Mouse (Mus musculus) midbrain, embryonic 14.5 days (tissue): ENCODE measurements at regions not wholly inside any gene's neighbourhood (a gene's known extent, or its start where the extent isn't known, plus 50 kb on each side); places are given as distances from the start of the nearest gene placed in this dataset.
A peak's percentile ranks its signal among the peaks of the same experiment; 100 is the strongest.

ENCODE experiments used
- ATAC-seq: fragments of 200-750 bp; cut with Nextera tagmentation; 2 replicates; pipeline ENCODE4 v1.8.0; 2017; ENCODE audit warnings: moderate number of reproducible peaks, moderate library complexity; ENCODE audit not compliant: low FRiP score, low TSS enrichment
- DNase-seq: peaks from one replicate; pipeline ENCODE4 v3.0.0-alpha.2; 2015
- H3K27ac ChIP-seq: fragments of 300-500 bp; sonication (generic); replicated peaks from 2 replicates; pipeline ENCODE4 v1.5.1; 2014; ENCODE audit warnings: mild to moderate bottlenecking, low read depth, low read length, moderate library complexity
- H3K27me3 ChIP-seq: fragments of 300-500 bp; sonication (generic); 2 replicates; pipeline ENCODE4 v1.6.1; 2014; ENCODE audit warnings: low read length, control low read depth, mixed read lengths; ENCODE audit not compliant: control insufficient read depth, insufficient read depth
- H3K36me3 ChIP-seq: fragments of 300-500 bp; sonication (generic); 2 replicates; pipeline ENCODE4 v1.6.1; 2014; ENCODE audit warnings: low read length, control low read depth; ENCODE audit not compliant: control insufficient read depth, insufficient read depth
- H3K4me1 ChIP-seq: fragments of 300-500 bp; sonication (generic); 2 replicates; pipeline ENCODE4 v1.6.1; 2014; ENCODE audit warnings: mild to moderate bottlenecking, antibody characterized with exemption, low read length, control low read depth; ENCODE audit not compliant: control insufficient read depth, insufficient read depth
- H3K4me2 ChIP-seq: fragments of 300-500 bp; sonication (generic); 2 replicates; pipeline ENCODE4 v1.6.1; 2014; ENCODE audit warnings: mild to moderate bottlenecking, low read length, moderate library complexity
- H3K4me3 ChIP-seq: fragments of 300-500 bp; sonication (generic); replicated peaks from 2 replicates; pipeline ENCODE4 v1.5.1; 2014; ENCODE audit warnings: low read depth, low read length
- H3K9ac ChIP-seq: fragments of 300-500 bp; sonication (generic); replicated peaks from 2 replicates; pipeline ENCODE4 v1.6.1; 2014; ENCODE audit warnings: mild to moderate bottlenecking, low read length, moderate library complexity
- H3K9me3 ChIP-seq: fragments of 300-500 bp; sonication (generic); 2 replicates; pipeline ENCODE4 v1.6.1; 2016; ENCODE audit warnings: low read length, control low read depth, mixed read lengths; ENCODE audit not compliant: control insufficient read depth
- WGBS: fragments of 180-500 bp; shearing (Covaris S2); extraction: QIAGEN DNeasy Blood & Tissue Kit; methylation state at CpG from one replicate; pipeline ENCODE4 v1.1.7; 2014; 5-methylcytosine and 5-hydroxymethylcytosine counted together

- no peaks in the 10 kb centered on the region for H3K4me1 ChIP-seq
- no peaks in the 10 kb centered on the region for H3K36me3 ChIP-seq
- DNase-seq (no peak), ATAC-seq (no peak)
- no peak overlapping the region for H3K4me2 ChIP-seq
- 89% methylated on average over 4 of the region's 4 CpGs for WGBS
- H3K9me3 ChIP-seq = no peaks in the 10 kb centered on the region
- H3K27ac ChIP-seq = no peak overlapping the region
- H3K9ac ChIP-seq = no peak overlapping the region
- H3K4me3 ChIP-seq = no peak overlapping the region
- no peaks in the 10 kb centered on the region for H3K27me3 ChIP-seq
These were observed 182.7 kb upstream of the Zfp703 start for GRCm38 (mm10) chr8:26794411-26794810.

- 66% methylated on average over 8 of the region's 8 CpGs for WGBS
- DNase-seq (no peak), ATAC-seq (no peak)
- Histone ChIP-seq H3K36me3 (no peaks in the 10 kb centered on the region), H3K27ac (no peak overlapping the region), H3K4me1 (no peaks in the 10 kb centered on the region), H3K4me3 (no peak overlapping the region), H3K9ac (no peak overlapping the region), H3K27me3 (no peaks in the 10 kb centered on the region), H3K9me3 (no peaks in the 10 kb centered on the region), H3K4me2 (no peak overlapping the region)
These were observed 181.5 kb upstream of the Zfp703 start for GRCm38 (mm10) chr8:26795616-26796015.

- Histone ChIP-seq H3K4me2 (no peak overlapping the region), H3K9ac (no peak overlapping the region), H3K27ac (no peak overlapping the region), H3K27me3 (no peaks in the 10 kb centered on the region), H3K36me3 (no peaks in the 10 kb centered on the region), H3K9me3 (no peaks in the 10 kb centered on the region), H3K4me1 (peaks cover 1% of the 10 kb centered on the region; the same call in 1 of the 2 replicates), H3K4me3 (no peak overlapping the region)
- no peak for ATAC-seq
- WGBS = 45% methylated on average over 1 of the region's 1 CpGs
- DNase-seq = no peak
These were observed 177.3 kb upstream of the Zfp703 start for GRCm38 (mm10) chr8:26799814-26800213.

- Histone ChIP-seq H3K27ac (no peak overlapping the region), H3K27me3 (no peaks in the 10 kb centered on the region), H3K4me1 (peaks cover 19% of the 10 kb centered on the region), H3K9ac (no peak overlapping the region), H3K9me3 (no peaks in the 10 kb centered on the region), H3K4me3 (no peak overlapping the region), H3K36me3 (no peaks in the 10 kb centered on the region), H3K4me2 (no peak overlapping the region)
- DNase-seq = no peak
- WGBS = 80% methylated on average over 9 of the region's 9 CpGs
- no peak for ATAC-seq
These were observed 173.0 kb upstream of the Zfp703 start for GRCm38 (mm10) chr8:26804089-26804488.

GRCm38 (mm10) chr8:26804901-26805341 is 172.2 kb upstream of the Zfp703 start:
- Histone ChIP-seq H3K9me3 (no peaks in the 10 kb centered on the region), H3K4me1 (peaks cover 19% of the 10 kb centered on the region), H3K4me2 (no peak overlapping the region), H3K36me3 (no peaks in the 10 kb centered on the region), H3K27me3 (peaks cover 5% of the 10 kb centered on the region; the same call in 1 of the 2 replicates), H3K9ac (no peak overlapping the region), H3K27ac (no peak overlapping the region), H3K4me3 (no peak overlapping the region)
- ATAC-seq (no peak), DNase-seq (no peak)
- 32% methylated on average over 7 of the region's 7 CpGs for WGBS

GRCm38 (mm10) chr8:26805371-26805821 is 171.7 kb upstream of the Zfp703 start:
- H3K4me2 ChIP-seq = no peak overlapping the region
- ATAC-seq (no peak), DNase-seq (no peak)
- H3K27ac ChIP-seq = no peak overlapping the region
- peaks cover 19% of the 10 kb centered on the region for H3K4me1 ChIP-seq
- H3K9ac ChIP-seq = no peak overlapping the region
- peaks cover 5% of the 10 kb centered on the region; the same call in 1 of the 2 replicates for H3K27me3 ChIP-seq
- WGBS = 23% methylated on average over 6 of the region's 6 CpGs
- no peaks in the 10 kb centered on the region for H3K36me3 ChIP-seq
- H3K9me3 ChIP-seq = no peaks in the 10 kb centered on the region
- H3K4me3 ChIP-seq = no peak overlapping the region

GRCm38 (mm10) chr8:26808111-26808651 is 168.9 kb upstream of the Zfp703 start:
- ATAC-seq (no peak), DNase-seq (peak; percentile 57)
- Histone ChIP-seq H3K4me3 (no peak overlapping the region), H3K27ac (no peak overlapping the region), H3K4me2 (no peak overlapping the region), H3K36me3 (no peaks in the 10 kb centered on the region), H3K4me1 (peaks cover 19% of the 10 kb centered on the region), H3K9ac (no peak overlapping the region), H3K9me3 (no peaks in the 10 kb centered on the region), H3K27me3 (peaks cover 5% of the 10 kb centered on the region; the same call in 1 of the 2 replicates)
- WGBS = 11% methylated on average over 11 of the region's 11 CpGs

GRCm38 (mm10) chr8:26808771-26809170 is 168.4 kb upstream of the Zfp703 start:
- Histone ChIP-seq H3K4me1 (peaks cover 19% of the 10 kb centered on the region), H3K36me3 (no peaks in the 10 kb centered on the region), H3K27ac (no peak overlapping the region), H3K4me3 (no peak overlapping the region), H3K4me2 (no peak overlapping the region), H3K27me3 (peaks cover 5% of the 10 kb centered on the region; the same call in 1 of the 2 replicates), H3K9me3 (no peaks in the 10 kb centered on the region), H3K9ac (no peak overlapping the region)
- DNase-seq (no peak), ATAC-seq (no peak)
- 9% methylated on average over 3 of the region's 3 CpGs for WGBS

- peaks cover 19% of the 10 kb centered on the region for H3K4me1 ChIP-seq
- peaks cover 5% of the 10 kb centered on the region; the same call in 1 of the 2 replicates for H3K27me3 ChIP-seq
- WGBS = 83% methylated on average over 7 of the region's 7 CpGs
- no peaks in the 10 kb centered on the region for H3K36me3 ChIP-seq
- H3K4me2 ChIP-seq = no peak overlapping the region
- H3K4me3 ChIP-seq = no peak overlapping the region
- H3K27ac ChIP-seq = no peak overlapping the region
- DNase-seq (no peak), ATAC-seq (no peak)
- no peak overlapping the region for H3K9ac ChIP-seq
- no peaks in the 10 kb centered on the region for H3K9me3 ChIP-seq
These were observed 167.2 kb upstream of the Zfp703 start for GRCm38 (mm10) chr8:26809943-26810342.
